Mouse (Mus musculus) cerebellum, adult 18-20 months (tissue): Measurements from ENCODE around the gene Glis3.
A peak's percentile ranks its signal among the peaks of the same experiment; 100 is the strongest.

Source experiments
- DNase-seq, 2 experiments: peaks; one replicate each; pipeline ENCODE4 v3.0.0; 2021

The Glis3 gene

DNA sequence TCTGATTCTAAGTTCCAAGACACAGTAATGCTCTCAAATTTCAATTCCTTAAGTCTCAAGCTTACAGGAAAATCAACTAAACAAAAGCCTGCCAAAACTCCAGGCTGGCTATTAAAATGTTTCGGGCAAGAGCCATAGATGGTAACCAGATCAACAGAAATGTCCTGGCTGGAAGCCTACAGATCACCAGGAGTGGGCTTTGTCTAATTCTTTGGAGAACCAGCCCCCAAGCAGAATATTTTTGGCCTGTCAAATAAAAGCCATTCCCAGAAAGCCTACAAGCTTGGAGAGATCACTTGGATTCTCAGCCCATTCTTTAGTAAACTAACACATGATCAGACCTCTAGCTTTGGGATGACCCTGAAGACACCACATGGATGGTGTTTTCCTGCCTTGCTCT, 303.5 kb downstream of the Glis3 start:
- DNase-seq, result no peak

DNA sequence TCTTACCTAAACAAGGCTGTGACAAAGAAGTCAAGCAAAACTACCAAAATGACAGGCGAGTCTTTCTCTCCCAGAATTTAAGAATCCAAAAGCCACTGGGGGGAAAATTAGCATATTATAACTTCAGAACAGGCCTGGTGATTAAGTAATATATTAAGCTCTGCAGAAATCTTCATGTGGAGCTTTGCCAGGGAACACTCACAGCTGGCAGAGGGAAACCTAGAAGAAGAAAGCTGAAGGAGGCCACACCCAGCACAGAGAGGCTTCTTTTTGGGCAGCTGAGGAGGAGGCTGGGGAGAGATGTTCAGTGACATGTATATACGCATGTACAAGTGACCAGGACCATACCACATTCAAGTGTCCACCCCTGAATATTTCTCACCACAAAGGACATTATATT, 304.1 kb downstream of the Glis3 start:
- DNase-seq, result no peak

DNA sequence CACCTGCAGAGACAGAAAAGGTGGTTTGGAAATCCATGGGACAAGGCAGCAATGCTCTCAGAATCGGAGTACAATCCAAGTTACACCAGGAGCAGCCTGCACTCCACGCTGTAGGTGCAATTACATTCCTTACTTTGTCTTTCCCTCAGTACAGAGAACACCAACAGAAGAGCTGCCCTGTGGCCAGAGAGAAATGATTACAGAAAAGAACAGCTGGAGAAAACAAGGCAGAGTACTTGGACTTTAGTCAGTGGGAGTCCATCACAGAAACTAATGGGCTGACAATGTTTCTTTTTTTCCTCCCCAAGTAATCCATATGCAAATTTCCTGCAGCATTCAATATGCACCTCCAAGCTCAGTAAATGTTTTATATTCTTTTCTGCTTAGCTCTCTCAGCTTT, 305.4 kb downstream of the Glis3 start:
- DNase-seq, result no peak

DNA sequence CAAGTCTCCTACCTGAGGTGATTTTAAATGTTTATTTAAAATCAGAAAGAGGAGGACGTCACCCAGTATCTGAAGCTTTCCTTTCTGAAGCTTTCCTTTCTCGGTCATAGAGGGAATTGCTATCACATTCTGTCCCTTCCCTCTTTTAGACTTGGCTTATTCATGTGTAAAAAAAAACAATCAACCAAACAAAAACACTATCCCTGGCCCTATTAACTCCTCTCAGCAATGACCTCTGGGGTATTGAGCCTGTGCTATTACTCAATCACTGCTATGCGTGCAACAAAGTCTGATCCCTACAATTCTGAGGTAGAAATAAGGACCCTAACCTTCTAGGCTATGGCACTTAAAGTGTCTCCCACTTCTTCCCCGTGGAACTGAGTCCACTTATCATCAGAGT, 311.7 kb downstream of the Glis3 start:
- no peak for DNase-seq

- DNase-seq, result no peak
These were observed 312.6 kb downstream of the Glis3 start for GRCm38 (mm10) chr19:28367274-28367673.

DNA sequence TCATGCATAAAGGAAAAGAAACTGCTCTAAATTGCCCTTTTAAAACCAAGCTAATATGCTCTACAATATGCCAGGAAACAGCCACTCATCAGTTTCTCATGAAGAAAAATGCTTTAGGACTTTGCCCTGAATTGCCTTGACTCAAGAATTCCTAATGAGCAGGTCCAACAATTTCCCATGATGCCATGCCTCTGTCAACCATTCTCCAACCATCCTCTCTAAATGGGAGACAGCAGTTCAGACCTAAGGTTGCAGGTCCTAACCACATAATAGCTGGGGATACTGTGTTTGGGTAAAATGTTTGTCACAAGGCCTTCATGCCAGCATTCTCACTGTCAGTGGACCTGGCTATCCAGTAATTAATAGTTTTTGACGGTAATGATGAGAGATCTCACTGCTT, 313.1 kb downstream of the Glis3 start:
- DNase-seq, result no peak

- DNase-seq, result peak in 1 of 2 experiments; percentile 14
These were observed 314.0 kb downstream of the Glis3 start for GRCm38 (mm10) chr19:28365897-28366296.

GRCm38 (mm10) chr19:28360884-28361283, 319.0 kb downstream of the Glis3 start:
- no peak for DNase-seq

DNA sequence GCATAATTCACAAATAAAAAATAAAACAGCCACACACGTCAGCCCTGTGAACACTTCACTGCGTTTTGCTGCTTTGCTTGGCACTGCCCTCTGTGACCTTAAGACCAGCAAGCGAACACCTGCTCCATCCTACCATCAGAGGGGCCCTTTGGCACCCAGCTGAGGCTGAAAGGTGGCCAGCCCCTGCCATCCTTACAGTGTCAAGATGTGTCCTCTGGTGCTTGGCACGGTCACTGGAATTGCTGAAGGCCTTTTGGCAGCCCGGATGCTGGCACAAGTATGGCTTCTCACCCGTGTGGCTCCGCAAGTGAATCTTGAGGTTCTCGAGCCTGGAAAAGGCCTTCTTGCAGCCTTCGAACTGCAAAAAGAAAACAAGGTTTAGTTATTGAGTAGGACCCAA, 322.3 kb downstream of the Glis3 start:
- peak; percentile 41 to 53 for DNase-seq

DNA sequence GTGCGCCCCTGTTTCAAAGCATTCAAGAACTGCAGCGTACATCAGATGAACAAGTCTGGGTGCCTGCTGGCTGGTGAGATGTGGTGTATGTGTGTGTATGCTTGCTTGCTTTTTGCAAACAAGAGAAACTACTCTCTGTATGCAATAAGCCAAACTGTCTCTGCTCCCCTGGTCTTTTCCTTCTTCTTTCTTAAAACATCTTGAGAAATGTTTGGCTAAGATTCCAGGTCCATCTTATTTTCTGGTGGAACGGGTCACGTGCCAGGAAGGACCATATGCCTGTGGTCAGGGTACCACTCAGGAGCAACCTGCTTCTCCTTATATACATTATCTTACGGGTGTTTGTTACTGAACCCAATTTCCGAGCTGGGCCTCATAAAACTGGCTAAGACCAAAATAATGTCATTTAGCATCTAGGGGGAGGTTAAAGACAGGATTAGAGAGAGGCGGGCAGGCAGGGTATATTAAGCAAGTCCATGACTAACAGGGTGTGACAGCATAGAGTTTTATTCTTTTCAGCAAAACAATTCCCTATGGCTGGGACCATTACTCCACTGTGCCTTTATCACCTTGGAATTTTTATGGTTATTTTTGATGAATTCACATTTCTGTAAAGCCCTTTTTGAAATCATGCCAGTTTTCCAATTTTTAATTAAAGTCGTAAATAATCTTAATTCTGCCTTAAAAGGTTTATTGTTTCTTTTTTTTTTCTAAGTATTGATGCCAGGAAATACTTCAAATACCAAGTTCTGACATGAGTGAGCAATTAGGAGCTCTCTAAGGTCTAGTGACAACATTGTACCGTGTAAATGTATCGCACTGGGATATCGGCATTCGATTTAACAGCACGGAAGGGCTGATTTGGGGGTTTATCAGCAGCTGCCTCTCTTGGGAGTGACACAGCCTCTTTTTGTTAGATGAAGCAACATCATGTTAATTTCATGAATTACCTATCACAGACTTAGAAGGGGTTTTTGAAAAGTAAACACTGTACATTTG, 328.5 kb downstream of the Glis3 start:
- no peak for DNase-seq

DNA sequence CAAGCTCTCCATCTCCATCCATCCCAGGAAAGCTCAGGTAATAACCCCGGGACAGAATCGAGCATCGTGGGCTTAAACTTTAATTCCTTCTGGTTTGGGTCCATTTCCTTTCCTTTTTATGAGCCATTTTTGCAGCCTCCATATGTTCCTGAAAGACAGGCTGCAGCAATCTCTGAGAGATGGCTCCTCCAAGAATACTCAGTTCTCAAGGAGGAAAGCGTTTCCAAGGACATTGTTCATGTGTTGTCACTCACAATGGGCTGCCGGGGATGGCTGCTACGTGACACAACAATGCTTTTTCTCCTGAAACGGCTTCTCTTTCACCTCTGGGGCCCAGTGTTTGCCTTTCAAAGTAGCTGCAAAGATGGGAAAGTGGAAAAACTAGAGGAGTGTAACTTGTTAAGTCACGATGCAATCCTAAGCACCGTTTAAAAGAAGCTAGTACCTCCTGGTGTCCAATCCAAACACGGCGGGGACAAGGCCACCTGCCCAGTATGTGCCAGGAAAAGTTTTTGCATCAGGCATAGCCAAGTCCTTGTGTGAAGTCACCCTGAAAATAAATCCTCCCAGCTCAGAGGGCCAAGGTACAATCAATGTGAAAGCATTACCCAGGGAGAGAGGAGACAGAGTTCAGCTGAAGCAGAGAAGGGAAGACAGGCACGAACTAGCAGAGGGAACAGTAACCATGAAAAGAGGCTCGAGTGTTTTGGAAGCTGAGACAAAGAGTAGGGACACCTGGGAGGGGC, 332.6 kb downstream of the Glis3 start:
- DNase-seq, result no peak

DNA sequence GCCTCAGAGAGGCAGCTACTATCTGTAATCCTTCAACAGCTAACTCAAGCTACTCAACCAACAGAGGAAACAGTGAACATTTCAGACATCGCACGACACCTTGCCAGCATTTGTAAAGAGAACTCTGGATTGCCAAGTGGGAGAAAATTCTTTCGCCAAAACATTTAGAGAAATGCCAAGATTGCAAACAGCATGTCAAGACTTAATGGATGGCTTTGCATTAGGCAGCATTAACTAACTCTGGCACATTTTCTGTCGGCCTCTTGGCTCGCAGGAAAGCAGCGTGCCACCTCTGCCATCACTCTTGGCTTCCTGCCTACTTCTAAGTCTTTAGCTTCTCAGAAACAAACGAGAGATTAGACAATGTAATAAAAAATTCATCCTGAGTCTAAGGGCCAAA, 336.2 kb downstream of the Glis3 start:
- no peak for DNase-seq

- no peak for DNase-seq
These were observed 342.3 kb downstream of the Glis3 start for GRCm38 (mm10) chr19:28337574-28337973.

DNA sequence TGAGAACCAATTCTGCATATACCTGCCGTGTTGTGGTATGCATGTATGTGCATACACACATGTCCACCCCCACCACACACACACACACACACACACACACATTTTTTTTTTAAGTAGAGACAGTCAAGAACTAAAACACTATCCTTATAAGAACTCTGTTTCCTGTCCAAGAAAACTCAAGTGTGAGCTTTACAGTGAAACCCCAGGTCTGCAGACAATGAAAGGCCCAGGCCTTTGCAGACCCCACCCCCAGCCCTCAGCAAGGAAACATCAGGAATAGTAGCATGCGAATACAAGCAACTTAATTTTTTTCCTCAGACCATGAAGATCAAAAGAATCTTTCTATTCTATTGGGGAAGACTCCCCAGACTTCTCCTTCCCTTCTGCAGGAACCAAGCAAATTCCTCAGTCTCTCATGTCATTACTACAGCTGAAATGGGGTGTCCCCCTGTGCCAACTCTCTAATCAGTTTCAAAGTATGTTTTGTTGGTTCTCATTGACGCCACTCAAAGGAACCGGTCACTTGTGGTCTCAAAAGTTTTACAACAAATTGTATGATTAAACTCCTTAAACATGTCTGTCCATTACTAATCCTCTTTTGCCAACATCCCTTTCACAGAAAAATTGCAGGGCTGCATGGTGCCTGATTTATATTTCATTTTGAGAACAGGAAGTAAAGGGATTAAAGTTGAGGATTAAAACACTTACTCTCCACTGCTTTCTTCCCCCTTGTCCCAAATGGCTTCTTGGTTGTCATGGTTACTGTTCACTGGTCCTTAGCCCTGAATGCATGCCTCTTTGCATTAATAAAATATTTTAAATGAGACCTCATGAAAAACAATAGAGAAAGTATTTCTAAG, 343.0 kb downstream of the Glis3 start:
- DNase-seq, result no peak

- no peak for DNase-seq
These were observed 344.0 kb downstream of the Glis3 start for GRCm38 (mm10) chr19:28335890-28336289.

GRCm38 (mm10) chr19:28333007-28333766, 346.7 kb downstream of the Glis3 start:
- no peak for DNase-seq

- no peak for DNase-seq
These were observed 351.3 kb downstream of the Glis3 start for GRCm38 (mm10) chr19:28328444-28329110.

- DNase-seq, result no peak
These were observed 352.3 kb downstream of the Glis3 start for GRCm38 (mm10) chr19:28327536-28327935.

DNA sequence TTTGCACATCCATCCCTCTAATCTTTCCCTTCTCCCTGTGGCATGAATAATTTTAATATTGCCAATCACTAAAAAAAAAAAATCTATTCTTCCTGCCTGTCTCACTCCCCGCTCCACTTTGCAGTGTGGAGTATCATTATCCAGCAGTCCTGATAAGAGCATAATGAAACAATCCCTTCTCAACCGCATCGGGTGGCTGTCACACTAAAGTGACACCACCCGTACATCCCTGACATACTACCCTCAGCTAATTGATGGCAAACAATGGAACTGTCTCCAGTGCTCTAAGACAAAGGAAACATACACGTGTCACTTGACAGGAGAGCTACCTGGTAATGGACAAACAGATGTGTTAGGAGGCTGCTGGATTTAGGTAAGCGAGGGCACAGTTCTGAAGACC, 373.8 kb downstream of the Glis3 start:
- no peak for DNase-seq

DNA sequence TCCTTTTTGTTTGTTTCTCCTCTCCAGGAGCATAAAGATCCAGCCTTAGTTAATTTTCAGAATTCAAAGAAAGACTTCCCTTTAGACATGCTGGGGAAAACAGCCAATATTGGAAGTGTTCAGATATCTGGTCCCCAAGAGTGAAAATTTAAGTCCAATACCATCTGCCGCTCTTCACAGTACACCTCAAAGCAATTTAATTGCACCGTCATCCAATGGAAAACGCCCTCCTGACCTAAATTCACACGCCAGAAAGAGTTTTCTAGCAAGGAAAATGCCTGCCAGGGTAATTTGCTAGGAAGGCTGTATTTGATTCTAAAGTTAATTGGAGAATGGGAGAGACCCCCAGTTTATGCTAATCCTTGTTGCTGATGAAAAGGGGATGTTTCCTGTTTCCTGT, 374.4 kb downstream of the Glis3 start:
- DNase-seq, result no peak

GRCm38 (mm10) chr19:28302831-28303242, 377.0 kb downstream of the Glis3 start:
- no peak for DNase-seq

DNA sequence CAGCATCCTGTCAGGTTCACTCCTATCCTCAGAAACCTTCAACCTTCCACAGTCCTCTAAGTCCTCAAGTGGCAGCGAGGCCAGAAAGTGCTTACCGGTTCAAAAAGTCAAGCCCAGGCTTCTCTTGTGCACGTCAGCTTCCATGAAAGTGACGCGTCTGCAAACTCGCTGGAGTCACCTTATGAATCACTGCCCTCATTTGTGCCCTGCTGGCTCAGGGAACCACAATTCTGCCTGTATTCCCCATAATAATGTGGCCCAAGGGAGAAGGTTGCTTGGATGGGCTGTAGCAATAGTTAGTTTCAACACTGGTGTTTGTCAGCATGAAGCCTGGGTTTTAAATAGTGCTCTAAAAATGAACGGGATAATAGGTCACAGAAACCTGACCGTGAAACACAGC, 379.7 kb downstream of the Glis3 start:
- DNase-seq, result no peak
